Mouse (Mus musculus): Measurements from ENCODE around the gene Aff3. TPM values are rescaled to one million over a fixed set of nuclear protein-coding genes. Genes with fewer than 3 reads are reported as not detected.

The Aff3 gene
- polyA plus RNA-seq, 1 experiment from 2014 or later = 5.7 TPM

DNA sequence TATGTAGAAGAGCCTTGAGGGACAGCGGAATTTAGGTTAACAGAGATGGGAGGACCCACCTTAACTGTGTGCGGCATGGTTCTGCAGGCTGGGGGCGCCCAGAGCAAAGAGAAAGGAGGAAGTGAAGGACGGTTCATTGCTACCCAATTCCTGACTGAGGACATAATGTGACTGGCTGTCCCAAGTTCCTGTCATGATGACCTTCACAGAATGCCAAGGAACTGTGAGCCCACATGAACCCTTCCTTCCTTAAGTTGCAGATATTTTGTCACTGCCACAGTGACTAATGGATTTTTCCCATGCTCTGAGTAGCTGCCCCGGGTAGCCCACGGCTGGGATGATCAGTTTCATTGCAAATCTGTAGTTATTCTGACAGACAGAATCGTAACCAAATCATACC is 415.2 kb downstream of the Aff3 start:
- no peaks in the 10 kb centered on the region for H3K36me3 ChIP-seq
- H3K9ac ChIP-seq = no peak overlapping the region
- WGBS = 80% methylated on average over 7 of the region's 7 CpGs
- no peak overlapping the region for H3K4me2 ChIP-seq
- no peaks in the 10 kb centered on the region for H3K9me3 ChIP-seq (replicated peaks)
- no peak overlapping the region for H3K27ac ChIP-seq (ENCODE audit: poor library complexity, severe bottlenecking)
- no peak for ATAC-seq (ENCODE audit: insufficient number of reproducible peaks, low FRiP score)
- peaks cover 12% of the 10 kb centered on the region for H3K4me1 ChIP-seq (replicated peaks)
- H3K4me3 ChIP-seq = no peak overlapping the region
- no peaks in the 10 kb centered on the region for H3K27me3 ChIP-seq (replicated peaks)

DNA sequence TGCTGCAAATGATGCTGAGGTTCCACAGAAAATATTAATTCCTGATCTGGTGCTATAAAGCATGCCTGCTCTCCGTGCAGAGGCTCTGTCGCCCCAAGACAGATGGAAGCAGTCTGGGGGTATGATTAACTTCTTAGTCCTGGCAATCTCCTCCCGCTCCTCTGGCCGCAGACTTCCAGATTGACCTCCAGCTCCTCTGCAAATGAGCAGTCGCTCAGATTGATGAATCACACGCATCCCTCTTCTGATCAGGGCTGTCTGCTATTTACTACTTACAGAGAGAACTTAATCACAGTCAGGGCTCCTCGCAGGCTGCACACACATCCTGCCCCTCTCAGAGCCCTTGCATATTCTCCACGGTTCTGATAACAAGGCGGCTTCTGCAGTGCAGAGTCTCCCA is 416.7 kb downstream of the Aff3 start:
- no peaks in the 10 kb centered on the region for H3K9me3 ChIP-seq (replicated peaks)
- H3K27ac ChIP-seq (ENCODE audit: poor library complexity, severe bottlenecking) = no peak overlapping the region
- H3K9ac ChIP-seq = no peak overlapping the region
- 0 out of 2 replicates have a peak overlapping the region, but pooled peaks have one; percentile 13 for H3K4me2 ChIP-seq
- no peaks in the 10 kb centered on the region for H3K36me3 ChIP-seq
- no peak overlapping the region for H3K4me3 ChIP-seq
- ATAC-seq (ENCODE audit: insufficient number of reproducible peaks, low FRiP score) = no peak
- no peaks in the 10 kb centered on the region for H3K27me3 ChIP-seq (replicated peaks)
- WGBS = 26% methylated on average over 9 of the region's 9 CpGs
- H3K4me1 ChIP-seq (replicated peaks) = peaks cover 11% of the 10 kb centered on the region

DNA sequence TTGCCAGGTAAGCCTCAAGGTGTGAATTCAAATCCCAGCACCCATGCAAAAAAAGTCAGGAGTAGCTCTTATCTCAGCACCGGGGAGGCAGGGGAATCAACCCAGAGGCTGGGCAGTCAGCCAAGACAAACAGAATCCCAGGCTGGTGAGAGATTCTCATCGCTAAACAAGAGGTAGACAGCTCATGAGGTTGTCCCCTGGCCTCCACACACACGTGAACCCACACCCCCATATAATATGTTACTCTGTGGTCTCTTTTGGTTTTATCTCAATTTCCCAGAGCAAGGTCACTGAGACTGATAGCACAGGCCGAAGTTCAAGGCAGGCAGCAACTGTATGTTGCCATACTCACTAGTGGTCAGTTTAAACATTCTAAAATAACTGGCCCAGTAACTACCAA is 422.2 kb downstream of the Aff3 start:
- Histone ChIP-seq H3K27me3 (replicated peaks) (no peaks in the 10 kb centered on the region), H3K9me3 (replicated peaks) (no peaks in the 10 kb centered on the region), H3K36me3 (no peaks in the 10 kb centered on the region), H3K4me3 (no peak overlapping the region), H3K4me1 (replicated peaks) (peaks cover 29% of the 10 kb centered on the region), H3K27ac (ENCODE audit: poor library complexity, severe bottlenecking) (no peak overlapping the region), H3K4me2 (no peak overlapping the region), H3K9ac (no peak overlapping the region)
- ATAC-seq (ENCODE audit: insufficient number of reproducible peaks, low FRiP score) = no peak
- WGBS = 7% methylated on average over 4 of the region's 4 CpGs

DNA sequence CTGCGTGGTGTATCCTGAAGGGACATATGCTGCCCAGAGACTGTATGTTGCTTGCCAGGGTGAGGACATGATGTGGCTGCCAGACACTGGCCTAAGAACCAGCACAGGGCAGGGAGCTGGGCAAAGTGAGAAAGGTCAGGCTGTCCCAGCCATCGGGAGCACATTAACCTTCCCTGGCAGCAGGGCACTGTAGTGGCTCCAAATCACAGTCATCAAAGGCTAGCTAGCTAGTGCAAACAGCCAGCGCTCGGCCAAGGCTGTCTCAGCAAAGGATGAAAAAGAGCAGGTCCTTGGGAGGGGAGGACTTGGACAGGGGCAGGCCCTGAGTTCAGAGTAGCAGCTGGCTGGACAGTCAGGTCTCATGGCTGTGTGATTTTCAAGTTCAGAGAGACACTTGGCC is 423.0 kb downstream of the Aff3 start:
- Histone ChIP-seq H3K27ac (ENCODE audit: poor library complexity, severe bottlenecking) (no peak overlapping the region), H3K4me1 (replicated peaks) (peaks cover 29% of the 10 kb centered on the region), H3K9me3 (replicated peaks) (no peaks in the 10 kb centered on the region), H3K36me3 (no peaks in the 10 kb centered on the region), H3K4me2 (no peak overlapping the region), H3K4me3 (no peak overlapping the region), H3K9ac (no peak overlapping the region), H3K27me3 (replicated peaks) (no peaks in the 10 kb centered on the region)
- WGBS = 48% methylated on average over 4 of the region's 4 CpGs
- ATAC-seq (ENCODE audit: insufficient number of reproducible peaks, low FRiP score) = no peak

DNA sequence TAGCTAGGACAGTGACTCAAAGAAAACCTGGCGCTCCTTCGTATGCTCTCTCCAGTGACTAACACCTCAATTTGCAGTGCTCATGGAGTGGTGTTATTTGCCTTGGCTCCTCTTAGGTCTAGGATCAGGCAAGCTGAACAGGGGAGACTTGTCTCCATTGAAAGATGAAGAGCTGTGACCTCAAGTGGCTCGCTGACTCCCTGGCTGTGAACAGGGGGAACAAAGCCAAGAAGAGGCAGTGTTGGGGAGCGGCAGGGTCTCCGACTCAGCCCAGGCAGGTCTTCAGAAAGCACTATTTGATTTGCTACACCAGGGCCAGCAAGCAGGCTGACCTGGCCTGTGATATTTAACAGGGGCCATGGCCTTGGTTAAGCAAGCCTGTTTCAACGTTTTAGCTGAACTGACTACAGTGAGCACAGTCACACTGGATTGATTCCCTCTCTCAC is 423.5 kb downstream of the Aff3 start:
- Histone ChIP-seq H3K4me2 (no peak overlapping the region), H3K4me1 (replicated peaks) (peaks cover 29% of the 10 kb centered on the region), H3K27ac (ENCODE audit: poor library complexity, severe bottlenecking) (no peak overlapping the region), H3K9ac (no peak overlapping the region), H3K27me3 (replicated peaks) (no peaks in the 10 kb centered on the region), H3K36me3 (no peaks in the 10 kb centered on the region), H3K9me3 (replicated peaks) (no peaks in the 10 kb centered on the region), H3K4me3 (no peak overlapping the region)
- 79% methylated on average over 6 of the region's 6 CpGs for WGBS
- ATAC-seq (ENCODE audit: insufficient number of reproducible peaks, low FRiP score) = no peak

DNA sequence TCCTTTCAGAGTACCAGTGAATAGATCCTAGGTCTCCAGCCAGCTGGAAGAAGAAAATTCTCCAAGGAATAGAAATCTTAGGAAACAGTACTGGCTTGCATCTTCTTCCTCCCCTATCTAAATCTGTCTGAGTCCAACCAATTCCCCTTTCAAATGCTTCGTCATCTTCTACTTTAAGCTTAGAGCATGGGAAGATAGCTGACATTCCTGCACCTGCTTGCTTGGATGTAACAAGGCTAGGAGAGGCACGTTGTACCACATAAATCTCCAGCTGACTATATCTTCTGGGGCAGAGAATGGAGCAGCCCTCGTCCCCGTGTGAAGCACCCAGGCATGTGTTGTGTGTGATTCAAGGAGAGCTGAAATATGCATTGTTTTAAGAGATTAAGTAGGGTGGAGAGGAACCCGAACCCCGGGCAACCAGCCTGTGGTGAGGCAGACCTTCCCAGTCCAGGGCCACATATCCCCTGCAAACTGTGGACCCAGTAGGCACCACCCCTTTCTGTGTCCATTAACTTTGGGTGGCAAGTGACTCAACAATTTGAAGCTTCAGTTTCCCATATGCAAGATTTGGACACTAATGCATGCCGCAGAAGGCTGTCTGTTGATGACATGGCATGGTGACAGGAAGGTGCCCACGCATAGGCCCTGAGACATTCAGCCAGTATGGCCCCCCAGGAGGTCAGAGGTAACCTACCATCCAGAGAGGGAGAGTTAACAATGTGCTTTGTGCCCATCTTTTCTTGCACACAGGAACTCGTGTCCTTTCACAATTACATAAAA is 424.1 kb downstream of the Aff3 start:
- Histone ChIP-seq H3K4me3 (no peak overlapping the region), H3K27ac (ENCODE audit: poor library complexity, severe bottlenecking) (no peak overlapping the region), H3K4me2 (no peak overlapping the region), H3K4me1 (replicated peaks) (peaks cover 34% of the 10 kb centered on the region), H3K36me3 (no peaks in the 10 kb centered on the region), H3K27me3 (replicated peaks) (no peaks in the 10 kb centered on the region), H3K9ac (no peak overlapping the region), H3K9me3 (replicated peaks) (no peaks in the 10 kb centered on the region)
- 77% methylated on average over 9 of the region's 9 CpGs for WGBS
- no peak for ATAC-seq (ENCODE audit: insufficient number of reproducible peaks, low FRiP score)

DNA sequence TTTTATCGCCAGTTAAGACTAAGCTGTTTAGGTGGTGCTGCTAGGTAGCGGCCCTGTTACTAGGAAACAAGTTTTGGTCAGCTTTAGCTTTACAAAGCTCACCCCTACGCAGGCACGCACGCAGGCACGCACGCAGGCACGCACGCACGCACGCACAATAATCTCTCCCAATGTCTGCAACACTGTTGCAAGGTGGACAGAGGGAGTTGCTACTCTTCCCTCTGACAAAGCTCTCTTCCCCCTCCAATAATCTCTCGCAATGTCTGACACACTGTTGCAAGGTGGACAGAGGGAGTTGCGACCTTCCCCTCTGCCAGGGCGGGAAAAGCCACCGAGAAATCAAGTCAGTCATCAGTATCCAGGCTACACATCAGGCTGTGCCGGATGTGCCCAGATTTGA is 425.2 kb downstream of the Aff3 start:
- Histone ChIP-seq H3K4me1 (replicated peaks) (peaks cover 40% of the 10 kb centered on the region), H3K9ac (no peak overlapping the region), H3K4me2 (no peak overlapping the region), H3K9me3 (replicated peaks) (no peaks in the 10 kb centered on the region), H3K27ac (ENCODE audit: poor library complexity, severe bottlenecking) (no peak overlapping the region), H3K4me3 (no peak overlapping the region), H3K27me3 (replicated peaks) (no peaks in the 10 kb centered on the region), H3K36me3 (no peaks in the 10 kb centered on the region)
- no peak for ATAC-seq (ENCODE audit: insufficient number of reproducible peaks, low FRiP score)
- 90% methylated on average over 16 of the region's 16 CpGs for WGBS

DNA sequence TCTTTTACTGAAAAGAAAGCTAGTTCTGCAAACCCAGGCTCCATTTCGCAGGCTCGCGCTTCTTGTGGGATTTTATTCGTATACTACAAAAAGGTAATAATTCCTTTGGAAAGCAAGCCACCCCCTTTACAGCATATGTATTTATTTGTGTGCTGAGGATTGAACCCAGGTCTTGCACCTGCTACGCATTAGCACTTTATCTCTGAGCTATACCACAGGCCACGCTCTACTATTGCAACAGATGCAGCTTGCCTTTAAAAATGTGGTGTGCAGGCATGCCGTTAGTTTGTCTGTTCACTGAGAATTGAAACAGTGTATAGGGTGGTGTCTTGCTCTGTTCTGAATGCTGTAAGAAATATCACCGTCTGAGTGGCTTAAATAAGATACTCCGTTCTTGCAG is 426.9 kb downstream of the Aff3 start:
- Histone ChIP-seq H3K4me2 (no peak overlapping the region), H3K4me1 (replicated peaks) (peaks cover 34% of the 10 kb centered on the region), H3K9ac (no peak overlapping the region), H3K27me3 (replicated peaks) (no peaks in the 10 kb centered on the region), H3K4me3 (no peak overlapping the region), H3K36me3 (no peaks in the 10 kb centered on the region), H3K9me3 (replicated peaks) (no peaks in the 10 kb centered on the region), H3K27ac (ENCODE audit: poor library complexity, severe bottlenecking) (no peak overlapping the region)
- no peak for ATAC-seq (ENCODE audit: insufficient number of reproducible peaks, low FRiP score)
- 87% methylated on average over 9 of the region's 9 CpGs for WGBS

DNA sequence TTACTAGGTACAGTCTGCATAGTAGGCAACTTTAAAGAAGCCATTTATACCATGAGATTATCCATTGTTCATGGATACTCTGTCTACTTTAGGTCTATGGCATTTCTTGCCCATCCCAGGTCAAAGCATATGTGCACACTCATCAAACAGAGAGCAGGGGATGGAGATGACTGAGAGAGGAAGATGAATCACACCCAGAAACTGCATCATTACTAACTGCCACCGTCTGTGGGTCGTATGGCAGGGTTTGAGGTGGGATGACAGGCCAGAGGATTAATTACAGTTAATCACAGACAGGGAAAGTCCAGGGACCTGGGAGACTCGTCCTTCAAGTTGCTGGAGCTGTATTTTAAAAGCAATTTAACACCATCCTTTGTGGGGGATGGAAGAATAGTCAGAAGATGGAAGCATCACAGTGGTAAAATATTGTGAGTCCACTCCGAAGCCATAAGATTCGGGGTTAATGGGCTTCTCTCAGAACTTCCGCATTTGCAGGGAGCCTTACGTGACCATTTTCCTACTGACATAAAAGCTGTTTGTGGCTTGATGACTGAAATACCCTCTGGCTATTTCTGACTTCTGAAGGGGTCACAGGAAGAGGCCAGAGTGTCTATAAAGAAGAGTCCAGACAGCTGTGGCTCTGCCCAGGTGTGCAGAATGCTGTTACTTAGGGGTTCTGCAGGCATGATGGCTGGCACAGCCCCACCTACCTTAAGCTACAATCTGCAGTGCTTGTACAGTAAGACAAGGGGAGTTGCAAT is 427.5 kb downstream of the Aff3 start:
- 69% methylated on average over 7 of the region's 7 CpGs for WGBS
- Histone ChIP-seq H3K9ac (no peak overlapping the region), H3K36me3 (no peaks in the 10 kb centered on the region), H3K9me3 (replicated peaks) (no peaks in the 10 kb centered on the region), H3K4me1 (replicated peaks) (peaks cover 28% of the 10 kb centered on the region), H3K4me3 (no peak overlapping the region), H3K27ac (ENCODE audit: poor library complexity, severe bottlenecking) (no peak overlapping the region), H3K27me3 (replicated peaks) (no peaks in the 10 kb centered on the region), H3K4me2 (no peak overlapping the region)
- ATAC-seq (ENCODE audit: insufficient number of reproducible peaks, low FRiP score) = no peak

DNA sequence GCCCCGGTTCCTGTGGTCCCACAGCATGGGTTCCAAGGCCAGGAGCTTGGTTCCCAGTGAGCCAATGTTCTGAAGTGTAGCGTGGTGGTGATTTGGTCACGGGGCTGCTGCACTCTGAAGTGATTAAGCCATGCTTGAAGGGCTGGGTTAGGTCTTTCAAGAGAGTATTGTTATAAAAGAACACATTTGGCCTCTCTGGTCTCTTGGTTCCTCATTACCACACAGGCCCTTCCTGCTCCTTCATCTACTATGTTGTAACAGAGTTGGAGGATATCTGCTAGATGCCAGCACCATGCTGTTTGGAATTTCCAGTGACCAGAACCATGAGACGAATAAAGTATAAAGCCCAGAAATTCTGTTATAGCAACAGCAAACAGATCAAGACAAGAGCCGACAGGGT is 431.6 kb downstream of the Aff3 start:
- no peak overlapping the region for H3K27ac ChIP-seq (ENCODE audit: poor library complexity, severe bottlenecking)
- H3K4me1 ChIP-seq (replicated peaks) = peaks cover 20% of the 10 kb centered on the region
- no peak for ATAC-seq (ENCODE audit: insufficient number of reproducible peaks, low FRiP score)
- H3K9ac ChIP-seq = no peak overlapping the region
- no peaks in the 10 kb centered on the region for H3K9me3 ChIP-seq (replicated peaks)
- no peaks in the 10 kb centered on the region for H3K36me3 ChIP-seq
- H3K4me2 ChIP-seq = no peak overlapping the region
- H3K4me3 ChIP-seq = no peak overlapping the region
- WGBS = 88% methylated on average over 5 of the region's 5 CpGs
- no peaks in the 10 kb centered on the region for H3K27me3 ChIP-seq (replicated peaks)

DNA sequence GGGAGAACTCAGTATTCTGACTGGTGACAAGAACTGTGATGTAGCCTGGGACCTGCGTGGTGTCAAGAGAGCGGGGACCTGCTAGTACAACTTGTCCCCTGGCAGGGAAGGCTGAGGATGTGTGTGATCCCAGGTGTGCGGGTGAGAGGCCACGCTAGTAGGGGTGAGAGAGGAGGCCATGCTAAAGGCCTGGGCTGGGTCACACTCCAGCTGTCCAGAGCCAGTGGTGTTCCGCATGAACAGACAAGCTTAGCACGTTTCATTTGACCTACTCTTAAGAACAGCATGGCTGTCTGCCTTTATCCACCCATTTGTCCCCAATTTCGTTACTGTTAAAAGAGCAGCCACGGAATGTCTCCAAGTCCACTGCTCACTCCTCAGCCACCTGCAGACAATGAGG is 434.7 kb downstream of the Aff3 start:
- WGBS = 89% methylated on average over 8 of the region's 8 CpGs
- Histone ChIP-seq H3K36me3 (no peaks in the 10 kb centered on the region), H3K4me1 (replicated peaks) (peaks cover 10% of the 10 kb centered on the region), H3K4me3 (no peak overlapping the region), H3K9me3 (replicated peaks) (peaks cover 5% of the 10 kb centered on the region), H3K4me2 (no peak overlapping the region), H3K27me3 (replicated peaks) (no peaks in the 10 kb centered on the region), H3K27ac (ENCODE audit: poor library complexity, severe bottlenecking) (no peak overlapping the region), H3K9ac (no peak overlapping the region)
- no peak for ATAC-seq (ENCODE audit: insufficient number of reproducible peaks, low FRiP score)
